Mouse (Mus musculus): ENCODE measurements around the gene Thumpd2. TPM values are rescaled to one million over a fixed set of nuclear protein-coding genes. Genes with fewer than 3 reads are reported as not detected.

Thumpd2 gene
- polyA plus RNA-seq, 1 experiment, result 3.9 TPM

DNA sequence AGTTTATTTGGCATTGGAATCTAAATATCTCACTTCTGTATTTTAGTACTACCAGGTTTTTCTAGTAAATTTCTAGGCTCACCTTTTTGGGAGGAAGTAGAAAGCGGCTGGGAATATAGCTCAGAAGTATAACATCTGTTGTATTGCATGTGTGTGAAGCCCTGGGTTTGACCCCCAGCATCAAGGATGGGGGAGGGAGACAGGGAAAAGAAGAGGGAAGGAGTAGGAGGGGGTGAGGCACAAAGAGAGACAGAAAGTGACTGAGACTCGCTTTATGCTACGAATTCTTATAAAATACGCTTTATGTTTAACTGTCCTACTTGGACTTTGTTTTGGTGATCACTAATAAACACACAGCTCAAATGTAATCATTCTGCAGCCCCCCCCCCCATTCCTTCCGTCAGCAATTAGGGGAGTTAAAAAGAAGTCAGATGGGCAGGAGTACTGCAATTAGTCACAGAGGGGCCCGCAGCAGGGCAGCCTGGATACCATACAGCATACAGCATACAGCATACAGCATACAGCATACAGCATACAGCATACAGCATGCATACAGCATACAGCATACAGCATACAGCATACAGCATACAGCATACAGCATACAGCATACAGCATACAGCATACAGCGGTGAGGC lies 16.8 kb downstream of the Thumpd2 start:
- 80% methylated on average over 7 of the region's 7 CpGs for WGBS
- Histone ChIP-seq H3K27me3 (ENCODE audit: control insufficient read depth, insufficient read depth, low read length) (no peaks in the 10 kb centered on the region), H3K27ac (ENCODE audit: insufficient read depth, low read length) (no peak overlapping the region), H3K4me3 (replicated peaks; ENCODE audit: insufficient read depth, low read depth, low read length) (no peak overlapping the region), H3K4me1 (ENCODE audit: control insufficient read depth, insufficient read depth, low read length) (no peaks in the 10 kb centered on the region; the same call in 1 of the 2 replicates)
- DNase-seq, result no peak
- no peak for TF ChIP-seq CTCF (IDR thresholded peaks at IDR 0.05; ENCODE audit: borderline replicate concordance, insufficient read depth, low read depth, low read length)
- no peak for TF ChIP-seq POLR2A (IDR thresholded peaks at IDR 0.05; ENCODE audit: borderline replicate concordance, insufficient read depth, low read length)

DNA sequence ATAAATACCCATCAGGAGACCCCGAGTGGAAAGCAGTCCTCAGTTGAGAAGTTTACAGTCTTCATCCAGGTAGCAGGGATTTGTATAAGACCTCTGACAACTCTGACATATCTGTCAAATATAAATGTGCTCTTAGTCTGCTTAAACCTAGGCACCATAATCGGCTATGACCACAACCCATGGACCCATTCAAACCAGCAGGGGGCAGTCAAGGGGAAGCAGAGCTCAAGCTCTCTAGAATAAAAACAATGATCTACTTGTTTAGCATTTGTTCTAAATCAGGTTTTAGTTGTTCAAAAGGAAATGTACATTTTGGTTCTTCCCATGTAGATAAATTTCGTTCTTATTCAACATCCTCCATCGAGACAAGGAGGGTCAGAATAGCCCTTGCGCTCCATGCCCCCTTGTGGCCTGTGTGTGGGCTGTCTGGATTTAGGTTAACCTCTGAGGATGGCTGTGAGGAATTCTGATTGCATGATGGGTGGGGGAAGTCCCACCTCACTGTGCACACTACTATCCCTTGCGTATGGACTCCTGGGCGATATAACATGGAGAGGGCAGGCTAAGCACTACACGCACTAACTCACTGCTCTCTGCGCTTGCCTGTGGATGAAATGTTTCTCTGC lies 19.2 kb downstream of the Thumpd2 start:
- TF ChIP-seq CTCF (IDR thresholded peaks at IDR 0.05; ENCODE audit: borderline replicate concordance, insufficient read depth, low read depth, low read length), result peak; percentile 23; the same call in 1 of the 2 replicates
- TF ChIP-seq POLR2A (IDR thresholded peaks at IDR 0.05; ENCODE audit: borderline replicate concordance, insufficient read depth, low read length), result no peak
- H3K27me3 ChIP-seq (ENCODE audit: control insufficient read depth, insufficient read depth, low read length), result no peaks in the 10 kb centered on the region
- whole genome bisulfite sequencing, result 92% methylated on average over 9 of the region's 9 CpGs
- no peaks in the 10 kb centered on the region; the same call in 1 of the 2 replicates for H3K4me1 ChIP-seq (ENCODE audit: control insufficient read depth, insufficient read depth, low read length)
- DNase-seq, result peak in 1 of 2 experiments; percentile 22
- no peak overlapping the region for H3K4me3 ChIP-seq (replicated peaks; ENCODE audit: insufficient read depth, low read depth, low read length)
- no peak overlapping the region for H3K27ac ChIP-seq (ENCODE audit: insufficient read depth, low read length)

DNA sequence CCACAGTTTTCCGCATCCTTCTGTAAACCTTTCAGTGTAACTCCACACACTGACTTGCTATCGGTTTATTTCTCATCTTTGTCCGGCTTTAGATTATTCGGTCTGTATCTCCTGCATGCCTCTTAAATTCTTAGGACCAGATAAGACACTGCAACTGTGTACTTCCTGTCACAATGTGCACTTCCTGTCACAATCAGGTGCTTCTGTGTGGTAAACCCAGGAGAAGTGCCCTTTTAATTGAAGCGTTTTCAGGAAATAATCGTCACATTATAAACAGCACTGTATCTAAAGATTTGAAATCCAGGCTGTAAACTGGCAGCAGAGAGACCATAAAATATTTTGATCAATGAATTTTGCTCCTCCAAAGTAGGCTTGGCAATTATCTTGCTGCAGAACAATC lies 19.8 kb downstream of the Thumpd2 start:
- Histone ChIP-seq H3K27ac (ENCODE audit: insufficient read depth, low read length) (no peak overlapping the region), H3K4me1 (ENCODE audit: control insufficient read depth, insufficient read depth, low read length) (no peaks in the 10 kb centered on the region; the same call in 1 of the 2 replicates), H3K27me3 (ENCODE audit: control insufficient read depth, insufficient read depth, low read length) (no peaks in the 10 kb centered on the region), H3K4me3 (replicated peaks; ENCODE audit: insufficient read depth, low read depth, low read length) (no peak overlapping the region)
- 97% methylated on average over 6 of the region's 6 CpGs for WGBS
- TF ChIP-seq POLR2A (IDR thresholded peaks at IDR 0.05; ENCODE audit: borderline replicate concordance, insufficient read depth, low read length) (no peak), CTCF (IDR thresholded peaks at IDR 0.05; ENCODE audit: borderline replicate concordance, insufficient read depth, low read depth, low read length) (no peak)
- no peak for DNase-seq

DNA sequence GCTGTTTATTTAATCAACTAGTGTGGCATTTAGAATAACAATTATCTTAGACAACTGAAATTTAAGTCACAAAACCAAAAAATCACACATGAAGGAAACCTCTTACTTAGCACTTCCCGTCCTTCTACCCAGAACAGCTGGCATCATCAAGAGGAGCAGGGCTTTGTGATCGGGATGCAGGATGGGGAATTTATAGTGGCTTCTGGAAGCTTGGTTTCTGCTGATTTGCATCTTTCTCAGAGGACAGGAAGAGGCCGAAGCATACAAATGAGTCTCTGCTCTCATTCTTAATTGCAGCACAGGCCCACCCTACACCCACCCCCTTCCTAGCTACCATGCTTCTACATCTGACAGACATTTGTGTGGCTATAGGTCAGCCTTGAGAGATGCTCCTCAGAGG lies 20.5 kb downstream of the Thumpd2 start:
- no peaks in the 10 kb centered on the region for H3K27me3 ChIP-seq (ENCODE audit: control insufficient read depth, insufficient read depth, low read length)
- no peak overlapping the region for H3K27ac ChIP-seq (ENCODE audit: insufficient read depth, low read length)
- TF ChIP-seq CTCF (IDR thresholded peaks at IDR 0.05; ENCODE audit: borderline replicate concordance, insufficient read depth, low read depth, low read length) (no peak), POLR2A (IDR thresholded peaks at IDR 0.05; ENCODE audit: borderline replicate concordance, insufficient read depth, low read length) (no peak)
- 85% methylated on average over 3 of the region's 3 CpGs for WGBS
- DNase-seq, result no peak
- H3K4me3 ChIP-seq (replicated peaks; ENCODE audit: insufficient read depth, low read depth, low read length), result no peak overlapping the region
- H3K4me1 ChIP-seq (ENCODE audit: control insufficient read depth, insufficient read depth, low read length), result no peaks in the 10 kb centered on the region; the same call in 1 of the 2 replicates

DNA sequence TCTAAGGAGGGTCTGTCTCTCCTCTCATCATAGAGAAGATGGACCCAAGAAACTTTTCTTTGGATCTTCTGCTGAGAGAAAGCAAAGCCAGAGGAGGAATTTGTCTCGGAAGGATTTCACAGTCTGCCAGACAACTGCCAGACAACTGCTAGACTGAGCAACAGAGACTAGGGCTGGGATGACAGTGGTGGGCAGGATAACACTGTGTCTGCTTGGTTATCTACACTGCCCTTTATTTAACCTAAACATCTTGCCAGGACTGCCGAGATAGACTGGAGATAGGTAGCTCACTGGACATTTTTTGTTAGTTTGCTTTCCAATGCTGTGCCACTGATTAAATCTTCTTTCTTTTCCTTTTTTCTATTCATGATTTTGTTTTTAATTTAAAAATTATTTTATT lies 23.2 kb downstream of the Thumpd2 start:
- DNase-seq, result no peak
- 90% methylated on average over 2 of the region's 2 CpGs for WGBS
- TF ChIP-seq POLR2A (IDR thresholded peaks at IDR 0.05; ENCODE audit: borderline replicate concordance, insufficient read depth, low read length), result no peak
- no peak for TF ChIP-seq CTCF (IDR thresholded peaks at IDR 0.05; ENCODE audit: borderline replicate concordance, insufficient read depth, low read depth, low read length)
- H3K4me1 ChIP-seq (ENCODE audit: control insufficient read depth, insufficient read depth, low read length), result no peaks in the 10 kb centered on the region; the same call in 1 of the 2 replicates
- no peak overlapping the region for H3K4me3 ChIP-seq (replicated peaks; ENCODE audit: insufficient read depth, low read depth, low read length)
- H3K27me3 ChIP-seq (ENCODE audit: control insufficient read depth, insufficient read depth, low read length), result no peaks in the 10 kb centered on the region
- H3K27ac ChIP-seq (ENCODE audit: insufficient read depth, low read length), result no peak overlapping the region

DNA sequence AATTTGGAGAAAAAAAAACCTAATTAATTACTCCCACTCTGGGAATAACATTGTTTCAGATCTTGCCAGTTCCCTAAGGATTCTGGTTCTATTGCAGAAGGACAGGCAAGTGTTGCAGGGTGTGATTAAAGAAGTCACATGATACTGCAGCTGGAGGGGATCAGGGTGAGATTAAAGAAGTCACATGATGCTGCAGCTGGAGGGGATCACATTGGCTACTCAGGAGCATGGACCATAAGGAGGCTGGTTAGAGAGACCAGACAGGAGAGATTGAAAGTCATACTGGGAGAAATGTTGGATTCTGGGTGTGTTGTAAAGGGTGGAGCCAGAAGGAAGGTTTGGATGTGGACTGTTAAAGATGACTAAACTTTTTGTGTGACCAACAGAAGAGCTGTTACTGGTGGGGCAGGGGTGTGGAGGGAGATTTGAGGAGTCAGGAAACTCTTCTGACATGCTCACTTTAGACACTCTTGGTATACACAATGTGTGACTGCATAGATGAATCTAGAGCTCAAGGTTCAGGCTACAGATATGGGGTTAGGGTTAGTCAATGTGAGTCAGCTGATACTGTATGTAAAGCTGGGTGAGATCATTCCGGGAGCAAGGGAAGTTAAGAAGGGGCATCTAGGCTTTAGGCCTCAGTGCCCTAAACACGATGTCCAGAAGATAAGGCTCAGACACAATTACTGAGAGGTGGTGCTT lies 26.0 kb downstream of the Thumpd2 start:
- Histone ChIP-seq H3K4me3 (replicated peaks; ENCODE audit: insufficient read depth, low read depth, low read length) (no peak overlapping the region), H3K27me3 (ENCODE audit: control insufficient read depth, insufficient read depth, low read length) (no peaks in the 10 kb centered on the region), H3K4me1 (ENCODE audit: control insufficient read depth, insufficient read depth, low read length) (no peaks in the 10 kb centered on the region), H3K27ac (ENCODE audit: insufficient read depth, low read length) (no peak overlapping the region)
- no peak for TF ChIP-seq POLR2A (IDR thresholded peaks at IDR 0.05; ENCODE audit: borderline replicate concordance, insufficient read depth, low read length)
- no peak for TF ChIP-seq CTCF (IDR thresholded peaks at IDR 0.05; ENCODE audit: borderline replicate concordance, insufficient read depth, low read depth, low read length)
- WGBS, result 92% methylated on average over 2 of the region's 2 CpGs
- no peak for DNase-seq

DNA sequence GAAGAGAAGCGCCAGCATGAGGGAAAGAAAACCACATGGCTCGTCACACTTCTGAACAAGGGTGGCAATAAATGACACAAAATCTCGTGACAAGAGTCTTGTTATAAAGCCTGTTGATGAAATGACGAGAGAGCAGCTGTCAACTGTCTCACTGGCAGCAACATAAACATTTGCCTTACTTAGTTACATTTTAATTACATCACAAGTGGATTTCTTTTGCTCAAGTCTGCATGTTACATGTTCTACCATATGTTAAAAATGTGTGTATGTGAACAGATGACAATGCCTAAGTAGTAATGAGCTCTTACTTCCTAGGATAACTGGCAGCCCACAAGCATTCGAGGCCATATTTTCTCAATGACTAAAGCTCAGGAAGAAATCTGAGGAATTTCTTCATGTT lies 29.5 kb downstream of the Thumpd2 start:
- Histone ChIP-seq H3K4me3 (replicated peaks; ENCODE audit: insufficient read depth, low read depth, low read length) (no peak overlapping the region), H3K27me3 (ENCODE audit: control insufficient read depth, insufficient read depth, low read length) (no peaks in the 10 kb centered on the region), H3K27ac (ENCODE audit: insufficient read depth, low read length) (no peak overlapping the region), H3K4me1 (ENCODE audit: control insufficient read depth, insufficient read depth, low read length) (no peaks in the 10 kb centered on the region)
- TF ChIP-seq POLR2A (IDR thresholded peaks at IDR 0.05; ENCODE audit: borderline replicate concordance, insufficient read depth, low read length) (no peak), CTCF (IDR thresholded peaks at IDR 0.05; ENCODE audit: borderline replicate concordance, insufficient read depth, low read depth, low read length) (no peak)
- no peak for DNase-seq
- 81% methylated on average over 5 of the region's 5 CpGs for WGBS
